Mouse (Mus musculus) urinary bladder, postnatal 14 days (tissue): ENCODE results near the gene Mup7.
"Not testable (repeated sequence)": the region's sequence is repeated elsewhere in the genome, so short reads cannot be mapped to it uniquely, and the experiment has no call there.

Experiments
- DNase-seq: peaks from one replicate; pipeline ENCODE4 v3.0.0; 2021; ENCODE audit warnings: low spot score

The Mup7 gene

DNA sequence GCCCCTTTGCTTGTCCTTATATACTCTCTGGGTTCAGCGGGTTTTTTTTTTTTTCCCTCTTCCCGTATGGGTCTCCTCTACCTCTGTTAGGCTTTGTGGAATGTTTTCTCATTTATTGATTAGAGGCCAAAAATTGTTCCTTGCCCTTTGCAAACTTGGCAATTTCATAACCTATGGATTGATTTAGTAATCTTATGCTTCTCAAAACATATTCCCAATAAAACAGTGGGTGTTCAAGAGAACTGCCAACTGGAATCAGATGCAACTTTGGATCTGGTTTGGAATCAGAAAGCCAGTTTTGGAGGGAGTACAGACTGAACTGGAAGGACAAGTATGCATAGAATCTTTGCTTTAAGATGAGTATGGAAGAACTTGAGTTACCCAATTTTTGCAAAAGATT is at the start of gene Mup7:
TSS of gene Mup7 (minus strand) at position 101 of the 400 bp plus-strand sequence.
- DNase-seq: not testable (repeated sequence)

DNA sequence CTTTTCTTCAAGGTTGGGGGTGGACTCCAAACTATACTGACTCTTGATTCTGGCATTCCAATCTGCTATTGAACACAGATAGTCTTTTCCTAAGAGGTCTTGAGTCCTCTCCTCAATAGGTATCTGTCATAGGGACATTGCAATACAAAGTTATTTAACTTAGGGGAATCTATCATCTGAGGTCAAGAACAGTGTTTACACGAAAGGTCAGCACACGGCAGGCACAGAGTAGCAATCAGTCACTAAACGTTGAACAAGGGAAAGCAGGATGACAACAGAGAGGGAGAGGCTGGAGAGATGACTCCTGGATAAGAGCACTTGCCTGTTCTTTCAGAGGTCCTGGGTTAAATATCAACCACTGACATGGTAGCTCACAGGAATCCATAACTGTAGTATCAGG is 9.6 kb upstream of the Mup7 start:
- not testable (repeated sequence) for DNase-seq

DNA sequence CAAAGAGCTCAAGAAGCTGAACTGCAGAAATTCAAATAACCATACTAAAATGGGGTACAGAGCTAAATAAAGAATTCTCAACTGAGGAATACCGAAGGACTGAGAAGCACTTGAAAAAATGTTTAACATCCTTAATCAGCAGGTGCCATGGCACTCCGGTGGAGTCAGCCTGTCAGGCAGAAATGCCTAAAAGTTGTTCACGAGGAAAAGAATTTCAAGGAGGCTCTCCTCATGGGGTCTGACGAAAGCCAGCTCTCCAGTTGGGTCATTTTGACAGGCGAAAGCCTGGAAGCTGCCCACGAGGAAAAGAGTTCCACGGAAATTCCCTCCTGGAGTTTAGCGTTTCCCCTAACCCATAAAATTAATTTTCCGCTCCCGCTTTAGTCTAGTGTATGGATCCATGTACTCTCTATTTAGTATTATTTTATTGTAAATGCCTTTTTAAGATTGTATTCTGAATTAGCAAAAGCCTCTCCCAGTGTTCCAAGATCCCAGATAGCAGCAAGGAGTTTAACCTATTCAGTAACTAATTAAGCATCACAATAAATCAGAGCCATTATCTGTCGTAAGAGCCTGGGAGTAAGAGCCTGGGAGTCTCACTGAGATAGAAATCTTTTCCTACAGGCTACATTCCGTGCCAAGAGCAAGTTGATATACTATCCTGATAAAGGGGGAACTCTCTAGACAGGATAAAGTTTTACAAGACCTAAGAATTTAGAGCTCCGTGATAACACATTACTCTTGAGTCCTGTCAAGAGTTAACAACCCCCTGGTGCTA is 40.8 kb downstream of the Mup7 start:
- not testable (repeated sequence) for DNase-seq

DNA sequence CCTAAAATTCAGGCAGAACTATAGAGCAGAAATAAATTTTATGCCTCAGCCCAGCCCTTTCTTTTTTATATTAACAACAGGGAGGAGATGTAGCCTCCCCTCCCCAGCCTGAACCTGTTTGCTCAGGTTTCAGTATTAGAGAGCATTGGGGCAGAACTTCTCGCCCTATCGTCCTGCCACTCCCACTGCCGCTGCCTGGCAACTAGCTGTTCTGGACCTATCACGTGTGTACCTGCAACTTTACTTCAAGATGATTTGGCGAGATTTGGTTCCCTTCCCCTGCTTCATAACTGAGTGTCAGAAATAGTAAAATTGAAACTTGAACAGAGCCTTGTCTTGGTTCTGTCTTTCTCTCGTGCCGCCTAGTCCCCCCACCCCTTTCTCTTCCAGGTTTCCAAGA is 50.1 kb downstream of the Mup7 start:
- DNase-seq: peak; percentile 6
